Mouse (Mus musculus): ENCODE results near the gene Kcnk10.
"Not testable (repeated sequence)": the region's sequence is repeated elsewhere in the genome, so short reads cannot be mapped to it uniquely, and the experiment has no call there.

Gene Kcnk10

DNA sequence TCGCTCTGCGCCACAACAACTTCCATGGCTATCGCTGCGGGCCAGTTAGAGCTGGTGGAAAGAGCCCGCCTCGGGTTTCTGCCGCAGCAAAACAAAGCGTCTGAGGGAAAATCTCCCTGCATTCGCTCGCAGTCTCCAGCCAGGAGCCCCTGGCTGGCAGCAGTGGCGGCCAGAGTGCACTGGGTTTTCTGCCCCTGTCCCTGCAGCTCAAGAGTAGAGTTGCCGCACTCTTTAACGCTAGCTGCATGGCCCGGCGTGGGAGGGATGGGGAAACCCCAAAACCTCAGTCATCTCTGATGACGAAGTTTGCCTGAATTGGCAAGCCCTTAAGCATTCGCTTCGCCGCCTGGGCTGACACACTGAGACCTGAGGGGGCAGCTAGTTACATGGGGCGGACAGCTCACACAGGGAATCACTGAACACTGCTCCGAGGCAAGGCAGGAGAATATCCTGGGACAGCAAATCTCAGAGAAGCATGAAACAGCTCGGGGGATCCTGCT lies at the start of gene Kcnk10:
TSS of gene Kcnk10 (minus strand) at position 450 of the 500 bp plus-strand sequence.
- DNase-seq = peak; percentile 77

DNA sequence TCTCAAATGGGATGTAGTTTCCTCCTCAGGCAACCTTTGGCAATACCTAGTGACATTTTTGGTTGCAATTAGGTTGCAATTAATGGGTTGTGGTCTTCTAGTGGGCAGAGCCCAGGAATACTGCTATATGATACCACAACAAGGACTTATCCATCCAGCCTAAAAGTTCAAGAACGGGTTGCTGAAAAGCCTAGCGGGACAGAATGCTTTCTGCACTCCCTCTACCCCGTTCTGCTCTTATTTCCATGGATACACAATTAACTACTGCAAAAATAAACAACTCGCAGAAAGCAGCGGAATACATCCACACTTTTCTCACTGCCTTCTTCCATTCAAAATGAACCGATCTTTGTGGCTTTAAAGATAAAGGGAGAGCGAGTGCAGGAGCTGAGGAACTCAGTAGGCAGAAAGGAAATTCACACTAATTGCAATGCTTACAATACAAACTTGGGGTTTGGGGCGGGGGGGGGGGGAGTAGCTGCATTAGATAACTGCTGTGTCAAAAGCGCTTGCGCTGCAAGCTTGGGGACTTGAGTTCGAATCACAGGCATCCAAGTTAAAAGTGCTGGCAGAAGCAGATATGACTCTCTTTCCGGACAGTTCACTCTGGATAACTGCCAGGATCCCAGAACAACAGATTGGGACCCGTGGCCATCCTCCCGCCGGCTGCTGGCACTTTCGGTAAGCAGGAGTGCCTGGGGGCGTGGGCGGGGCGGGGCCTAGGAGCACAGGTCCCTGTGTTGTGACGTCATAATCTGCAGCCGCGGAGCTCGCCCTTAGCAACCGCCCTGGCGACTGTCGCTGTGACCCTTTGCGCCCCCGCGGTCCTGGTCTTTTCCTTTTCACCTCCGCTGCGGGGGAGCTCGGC lies 49.5 kb upstream of the Kcnk10 start, which contains the start of gene Spata7:
TSS of gene Spata7 (plus strand) at position 766 of the 868 bp plus-strand sequence.
- DNase-seq = peak; percentile 88

- not testable (repeated sequence) for DNase-seq
These were observed 45.2 kb upstream of the Kcnk10 start for GRCm38 (mm10) chr12:98623266-98623665.

DNA sequence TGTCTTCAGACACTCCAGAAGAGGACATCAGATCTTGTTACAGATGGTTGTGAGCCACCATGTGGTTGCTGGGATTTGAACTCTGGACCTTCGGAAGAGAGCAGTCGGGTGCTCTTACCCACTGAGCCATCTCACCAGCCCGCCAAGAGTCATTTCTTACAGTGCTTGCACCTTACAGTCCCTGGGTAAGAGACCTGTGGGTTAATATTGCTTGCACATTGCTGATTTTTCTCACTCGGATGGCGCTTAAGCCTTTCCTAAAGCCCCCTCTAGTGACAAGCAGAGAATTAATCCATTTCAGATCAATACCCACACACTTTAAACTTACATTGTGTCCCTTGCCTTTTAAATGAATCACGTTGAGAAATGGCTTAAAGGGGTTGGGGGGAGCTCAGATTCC lies 42.8 kb upstream of the Kcnk10 start:
- DNase-seq = not testable (repeated sequence)

GRCm38 (mm10) chr12:98619496-98619895 lies 41.4 kb upstream of the Kcnk10 start:
- DNase-seq = no peak

GRCm38 (mm10) chr12:98615746-98616145 lies 37.6 kb upstream of the Kcnk10 start:
- DNase-seq = no peak

GRCm38 (mm10) chr12:98614910-98615508 lies 36.9 kb upstream of the Kcnk10 start:
- DNase-seq = no peak

DNA sequence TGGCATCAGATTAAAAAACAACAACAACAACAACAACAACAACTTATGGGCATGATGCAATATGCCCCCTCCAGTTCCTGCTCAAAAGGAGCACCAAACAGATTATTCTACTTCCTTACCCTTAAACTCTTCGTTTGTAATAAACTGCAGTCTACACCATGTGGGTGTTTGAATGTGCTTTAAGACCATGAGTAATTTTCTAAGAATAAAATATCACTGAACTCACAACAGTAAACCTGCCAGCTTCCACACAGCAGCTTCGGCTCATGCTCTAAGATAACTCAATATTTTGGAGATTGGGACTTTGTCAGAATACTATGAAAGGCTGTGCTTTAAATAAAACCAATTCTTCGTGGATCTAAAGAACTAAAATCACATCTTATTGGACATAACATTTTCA lies 32.2 kb upstream of the Kcnk10 start:
- DNase-seq = no peak

DNA sequence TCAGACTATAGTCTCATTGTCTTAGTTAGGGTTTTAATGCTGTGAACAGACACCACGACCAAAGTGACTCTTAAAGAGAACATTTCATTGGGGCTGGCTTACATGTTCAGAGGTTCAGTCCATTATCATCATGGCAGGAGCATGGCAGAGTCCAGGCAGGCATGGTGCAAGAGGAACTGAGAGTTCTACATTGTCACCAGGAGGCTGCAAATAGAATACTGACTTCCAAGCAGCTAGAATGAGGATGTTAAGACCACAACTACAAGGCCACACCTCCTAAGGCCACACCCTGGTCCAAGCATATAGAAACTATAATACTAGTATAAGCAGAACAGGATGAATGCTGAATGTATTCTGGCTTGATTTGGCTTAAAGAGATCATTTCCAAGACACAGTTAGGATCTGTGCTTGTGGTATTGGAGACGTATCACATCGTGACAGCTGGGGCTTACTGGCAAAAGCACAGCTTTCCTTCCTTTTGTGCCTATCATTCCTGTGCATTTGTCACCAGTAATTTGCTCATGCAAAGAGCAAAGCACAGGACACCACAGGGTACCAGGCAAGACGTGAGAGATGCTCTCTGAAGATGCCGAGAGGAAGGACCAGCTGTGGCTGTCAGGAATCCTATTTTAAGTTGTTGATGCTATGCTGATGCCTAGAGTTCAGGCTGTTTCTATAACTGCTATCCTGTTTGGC lies 28.6 kb upstream of the Kcnk10 start:
- DNase-seq = peak; percentile 33

DNA sequence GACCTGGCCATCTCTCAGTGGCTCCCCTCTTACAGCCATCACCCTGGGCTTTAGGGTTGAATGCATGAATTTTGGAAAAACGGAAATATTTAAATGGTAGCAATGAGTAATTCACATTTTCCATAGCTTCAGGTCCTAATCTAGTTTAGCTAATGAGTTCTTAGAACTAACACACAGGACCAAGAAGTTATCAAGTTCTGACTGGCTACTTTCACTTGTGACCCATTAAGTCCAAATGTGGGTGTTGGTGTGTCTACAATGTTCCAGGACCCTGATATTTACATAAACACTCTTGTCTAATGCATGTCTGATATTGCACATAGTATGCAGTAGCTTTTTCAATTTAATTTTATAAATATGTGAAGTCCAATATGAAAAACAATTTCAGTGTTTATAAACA lies 27.2 kb upstream of the Kcnk10 start:
- no peak for DNase-seq

DNA sequence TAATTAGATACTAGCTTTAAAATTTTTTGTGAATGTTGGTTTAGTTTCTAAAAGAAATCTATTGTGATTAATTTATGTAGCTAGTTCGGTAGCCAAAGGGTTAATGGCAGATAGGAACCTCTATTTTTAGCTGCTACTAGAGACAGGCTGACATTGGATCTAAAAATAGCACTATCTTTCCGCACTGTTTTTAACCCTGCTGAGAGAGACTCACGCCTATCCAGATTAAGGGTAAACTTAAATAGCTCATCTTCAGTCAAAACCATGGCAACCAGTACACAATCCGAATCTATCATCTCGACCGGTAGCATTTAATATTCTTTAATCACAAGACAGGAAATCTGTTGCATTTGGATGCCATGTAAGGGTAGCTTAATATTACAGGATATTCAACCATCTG lies 24.0 kb upstream of the Kcnk10 start:
- DNase-seq = no peak

DNA sequence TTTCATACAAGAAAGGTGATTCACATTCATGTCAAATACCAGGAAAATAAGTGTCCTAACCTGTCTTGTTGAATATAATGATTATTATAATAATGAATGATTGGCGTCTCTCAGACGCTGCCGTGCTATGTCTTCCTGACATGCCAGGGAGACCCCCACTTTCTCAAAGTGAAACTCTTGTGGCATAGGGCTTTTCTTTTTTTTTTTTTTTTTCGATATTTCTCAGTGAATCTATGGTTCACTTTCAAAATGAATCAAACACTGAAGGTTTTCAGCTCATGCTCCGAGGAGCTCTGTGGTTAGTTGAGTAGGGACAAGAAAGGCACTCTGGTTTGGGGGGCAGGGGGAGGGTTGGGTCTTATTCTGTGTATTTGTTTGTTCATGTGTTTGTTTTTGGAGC lies 22.8 kb upstream of the Kcnk10 start:
- no peak for DNase-seq

DNA sequence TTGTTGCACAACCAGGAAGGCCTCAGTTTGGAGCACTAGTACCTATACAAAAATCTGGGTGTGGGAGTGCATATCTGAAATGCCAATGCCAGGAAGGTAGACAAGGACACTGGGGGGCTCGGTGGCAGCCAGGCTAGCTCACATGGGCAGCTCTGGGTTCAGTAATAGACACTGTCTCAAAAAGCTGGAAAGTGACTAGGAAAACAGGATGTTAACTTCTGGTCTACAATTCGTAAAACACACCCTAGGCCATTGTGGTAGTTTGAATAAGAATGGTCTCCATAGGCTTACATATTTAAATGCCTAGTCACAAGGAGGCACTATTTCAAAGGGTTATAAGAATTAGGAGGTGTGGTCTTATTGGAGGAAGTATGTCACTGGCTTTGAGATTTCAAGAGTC lies 12.9 kb upstream of the Kcnk10 start:
- no peak for DNase-seq

DNA sequence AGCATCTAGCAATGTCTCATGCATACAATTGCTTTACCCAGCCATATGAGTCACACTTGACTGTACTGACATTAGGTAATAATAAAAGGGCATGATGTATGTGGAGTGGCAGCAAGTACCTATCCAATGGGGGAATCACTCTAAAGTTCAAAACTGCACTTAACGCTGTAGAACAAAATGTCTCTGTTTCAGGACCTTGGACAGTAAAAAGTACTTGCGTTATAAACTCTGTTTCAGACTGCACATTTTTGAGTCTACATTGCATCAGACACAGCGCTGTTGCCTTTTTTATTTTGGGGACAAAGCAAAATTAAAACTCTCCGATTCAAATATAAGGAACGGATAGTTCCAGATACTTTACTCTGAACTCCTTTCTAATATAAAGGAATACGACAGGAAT lies 10.5 kb upstream of the Kcnk10 start:
- no peak for DNase-seq

DNA sequence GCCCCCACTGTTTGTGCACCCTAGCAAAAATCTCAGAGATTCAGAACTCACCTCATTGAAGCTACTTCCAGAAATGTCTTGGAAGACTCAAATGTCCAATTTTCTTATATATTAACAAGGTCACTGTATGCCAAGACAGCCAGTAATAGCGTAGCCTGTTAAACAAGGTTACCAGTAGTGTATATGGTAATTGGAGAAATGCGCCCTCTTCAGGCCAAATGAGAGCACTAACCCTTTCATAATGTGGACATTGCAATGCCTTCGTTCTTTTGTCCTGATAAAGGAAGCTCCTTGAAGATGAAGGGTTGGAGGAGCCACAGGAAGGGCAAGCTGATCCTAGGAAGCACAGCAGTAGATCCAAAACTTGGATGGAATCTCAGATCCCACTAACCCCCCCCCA lies 7.2 kb upstream of the Kcnk10 start:
- DNase-seq = no peak

- DNase-seq = peak; percentile 60
These were observed 2.1 kb downstream of the Kcnk10 start for GRCm38 (mm10) chr12:98575942-98576550.

DNA sequence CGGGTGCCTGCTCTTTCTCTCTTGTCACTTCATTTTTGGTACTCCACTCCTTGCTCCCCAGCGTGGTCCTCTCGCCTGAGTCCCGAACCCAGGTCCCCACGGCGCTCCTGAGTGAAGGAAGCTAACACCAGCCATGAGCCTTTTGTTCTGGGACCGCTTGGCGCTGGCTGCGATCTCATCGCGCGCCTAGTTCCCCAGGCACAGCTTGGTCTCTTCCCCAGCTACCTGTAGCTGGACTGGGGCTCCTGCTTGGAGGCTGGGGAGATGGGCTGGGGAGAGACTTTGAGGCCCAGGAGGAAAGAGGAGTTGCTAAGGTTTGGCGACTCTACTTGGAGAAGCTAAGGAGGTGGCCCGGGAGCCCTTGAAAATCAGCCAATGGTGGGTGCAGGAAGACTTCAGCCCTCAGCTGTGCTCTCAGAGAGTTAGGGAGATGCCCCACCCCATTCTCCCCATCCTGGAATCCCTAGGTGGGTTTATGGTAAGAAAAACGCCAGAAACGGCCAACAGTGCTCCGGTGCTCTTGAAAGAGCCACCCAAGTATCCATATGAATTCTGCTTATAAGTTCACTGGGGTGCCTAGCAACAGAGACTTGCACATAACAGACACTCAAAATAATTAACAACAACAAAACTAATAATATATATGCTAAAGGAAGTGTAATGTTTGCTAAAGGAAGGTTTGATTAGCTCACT lies 2.8 kb downstream of the Kcnk10 start:
- DNase-seq = peak; percentile 62

GRCm38 (mm10) chr12:98574353-98575194 lies 3.5 kb downstream of the Kcnk10 start:
- DNase-seq = peak; percentile 76

DNA sequence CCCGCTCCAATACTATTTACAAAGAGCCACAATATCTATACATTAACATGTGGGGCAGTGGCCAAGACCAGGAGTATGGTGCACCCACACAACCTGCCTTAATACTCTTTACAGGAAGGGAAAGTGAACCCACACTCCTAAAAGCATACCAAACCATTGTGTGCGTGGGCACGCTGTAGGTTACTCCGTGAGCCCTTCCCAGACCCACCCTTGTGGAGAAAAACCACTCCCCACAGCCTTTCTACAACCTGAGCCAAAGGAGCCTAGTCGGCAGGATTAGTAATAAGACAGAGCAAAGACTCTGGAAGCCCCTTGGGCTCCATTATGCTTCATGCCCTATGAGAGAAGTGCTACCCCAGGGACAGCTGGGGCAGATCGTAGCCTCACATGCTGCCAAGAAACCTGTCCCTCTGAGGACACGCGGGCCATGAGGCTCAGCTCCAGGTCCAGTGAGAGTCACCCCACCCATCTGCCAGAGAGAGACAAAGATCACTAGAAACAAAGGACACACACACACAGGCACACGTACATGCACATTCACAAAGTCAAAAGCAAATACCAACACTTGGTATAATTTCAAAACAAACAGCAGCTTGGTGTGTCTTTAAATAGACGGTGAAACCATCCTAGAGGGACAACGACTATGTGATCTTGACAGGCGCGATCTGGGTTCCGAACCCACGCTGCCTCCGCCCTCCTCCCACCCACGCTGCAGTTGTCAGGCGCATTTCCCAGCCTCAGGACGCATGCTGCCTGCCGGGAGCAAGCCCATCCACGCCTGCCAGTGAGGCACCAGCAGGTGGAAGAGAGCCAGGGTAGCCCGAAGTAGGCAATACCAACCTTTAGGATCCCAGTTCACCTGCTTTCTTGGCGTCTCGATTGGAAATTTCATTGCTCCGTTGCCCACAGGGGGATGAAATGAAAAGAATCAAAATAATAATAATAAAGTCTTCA lies 4.5 kb downstream of the Kcnk10 start:
- peak; percentile 92 for DNase-seq

All from cerebellum, adult 11-12 months (tissue).